Mouse (Mus musculus) liver, adult 2 months (tissue): Measurements from ENCODE around the gene Fgf15. TPM values are rescaled to one million over a fixed set of nuclear protein-coding genes. Genes with fewer than 3 reads are reported as not detected.

Source experiments
- DNase-seq: peaks from one replicate; pipeline ENCODE4 v3.0.0-alpha.2; 2011; ENCODE audit warnings: low read depth, low spot score; ENCODE audit errors: extremely low read depth
- H3K27ac ChIP-seq: fragments of 200-500 bp; replicated peaks from 2 replicates; pipeline ENCODE4 v1.5.1; 2012; ENCODE audit warnings: low read depth, mild to moderate bottlenecking, control low read depth, inconsistent platforms, low read length; ENCODE audit not compliant: insufficient read depth
- H3K27me3 ChIP-seq: fragments of 200-500 bp; 2 replicates; pipeline ENCODE4 v1.6.1; 2012; ENCODE audit warnings: mild to moderate bottlenecking, moderate library complexity, low read length, inconsistent platforms; ENCODE audit not compliant: control insufficient read depth, insufficient read depth
- H3K36me3 ChIP-seq: fragments of 200-500 bp; 2 replicates; pipeline ENCODE4 v1.6.1; 2012; ENCODE audit warnings: low read length, inconsistent platforms; ENCODE audit not compliant: control insufficient read depth, insufficient read depth
- H3K4me1 ChIP-seq: fragments of 200-500 bp; 2 replicates; pipeline ENCODE4 v1.6.1; 2011; ENCODE audit warnings: low read length; ENCODE audit not compliant: control insufficient read depth, insufficient read depth
- H3K4me3 ChIP-seq: fragments of 200-500 bp; 2 replicates; pipeline ENCODE4 v1.5.1; 2011; ENCODE audit warnings: low read depth, mild to moderate bottlenecking, control low read depth, low read length, moderate library complexity; ENCODE audit not compliant: insufficient read depth
- H3K79me2 ChIP-seq: fragments of 200-500 bp; 2 replicates; pipeline ENCODE4 v1.6.1; 2012; ENCODE audit warnings: inconsistent platforms, mild to moderate bottlenecking, low read length, moderate library complexity; ENCODE audit not compliant: control insufficient read depth, insufficient read depth
- H3K9ac ChIP-seq: fragments of 200-500 bp; 2 replicates; pipeline ENCODE4 v1.6.1; 2012; ENCODE audit warnings: low read depth, mild to moderate bottlenecking, control low read depth, inconsistent platforms, low read length
- CTCF ChIP-seq: fragments of 200-500 bp; IDR thresholded peaks from 2 replicates; pipeline ENCODE4 v1.5.1; 2011; ENCODE audit warnings: low read depth, low read length, control low read depth
- POLR2A ChIP-seq: fragments of 200-500 bp; IDR thresholded peaks from 2 replicates; pipeline ENCODE4 v1.6.1; 2011; ENCODE audit warnings: low read length, control low read depth; ENCODE audit not compliant: insufficient read depth; ENCODE audit errors: extremely low read depth
- WGBS: fragments of 180-500 bp; shearing (Covaris S2); methylation state at CpG from one replicate; pipeline ENCODE4 v1.1.7; 2018; 5-methylcytosine and 5-hydroxymethylcytosine counted together
- polyA plus RNA-seq: library from polyadenylated mRNA; depleted of rRNA; stranded (reverse); fragments of >200 nt; gene quantifications from 2 replicates; pipeline ENCODE4 v1.2.3, GENCODE M21; 2012
- total RNA-seq: library from RNA; depleted of rRNA; stranded (reverse); fragments of >200 nt; gene quantifications from 2 replicates; pipeline ENCODE4 v1.2.3, GENCODE M21; 2014

Gene Fgf15
- total and polyA plus RNA-seq, 2 experiments: not detected

DNA sequence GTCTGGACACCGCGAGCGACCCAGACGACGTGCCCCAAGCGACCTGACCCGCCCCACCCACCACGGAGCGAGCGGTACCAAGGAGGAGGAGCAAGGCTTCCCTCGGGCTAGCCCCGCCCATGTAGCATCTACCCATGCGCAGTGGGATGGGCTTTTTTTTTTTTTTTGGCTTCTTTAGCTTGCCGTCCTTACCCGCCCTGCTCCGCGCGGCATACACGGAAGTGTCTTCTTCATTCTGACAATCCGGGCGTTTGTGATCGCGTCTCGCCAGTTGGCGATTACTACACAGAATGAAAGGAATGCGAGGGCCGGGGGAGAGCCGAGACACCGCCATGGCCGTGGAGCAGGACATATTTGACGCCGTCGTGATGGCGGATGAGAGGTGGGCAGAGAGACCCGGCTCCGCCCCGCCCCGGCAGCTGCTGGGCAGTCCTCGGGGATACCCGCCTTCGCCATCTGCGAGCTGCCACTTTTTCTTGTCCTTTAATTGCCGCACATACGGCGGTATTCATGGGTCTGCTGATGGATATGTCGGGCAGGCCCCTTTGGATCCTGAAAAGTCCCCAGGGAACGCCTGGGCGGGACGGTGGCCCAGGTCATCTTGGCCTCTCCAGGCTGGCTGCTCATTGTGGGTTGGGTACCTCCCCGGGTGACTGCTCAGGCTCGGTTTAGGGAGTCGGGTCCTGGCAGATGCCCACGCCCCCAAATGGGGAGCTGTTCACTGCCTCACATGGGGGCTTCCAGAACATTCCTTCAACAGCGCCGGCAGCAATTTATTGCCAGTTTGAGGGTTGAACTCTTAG is 18.8 kb downstream of the Fgf15 start, which contains the start of gene LTO1:
LTO1 (plus strand) TSS at position 153 of the 803 bp plus-strand sequence.
- peak; percentile 83 for DNase-seq
- Histone ChIP-seq H3K4me3 (peak within 1 kb of the TSS; percentile 86), H3K27ac (peak within 1 kb of the TSS; percentile 42), H3K9ac (peak within 1 kb of the TSS; percentile 81), H3K79me2 (peaks cover 7% of the 10 kb centered on the region; the same call in 1 of the 2 replicates), H3K36me3 (0 out of 2 replicates have a peak, but pooled peaks cover 2% of the 10 kb centered on the region), H3K4me1 (peaks cover 7% of the 10 kb centered on the region), H3K27me3 (no peaks in the 10 kb centered on the region)
- WGBS: 2% methylated on average over 55 of the region's 55 CpGs
- TF ChIP-seq CTCF (no peak), POLR2A (0 out of 2 replicates have a peak, but pooled peaks have one; percentile 35)

DNA sequence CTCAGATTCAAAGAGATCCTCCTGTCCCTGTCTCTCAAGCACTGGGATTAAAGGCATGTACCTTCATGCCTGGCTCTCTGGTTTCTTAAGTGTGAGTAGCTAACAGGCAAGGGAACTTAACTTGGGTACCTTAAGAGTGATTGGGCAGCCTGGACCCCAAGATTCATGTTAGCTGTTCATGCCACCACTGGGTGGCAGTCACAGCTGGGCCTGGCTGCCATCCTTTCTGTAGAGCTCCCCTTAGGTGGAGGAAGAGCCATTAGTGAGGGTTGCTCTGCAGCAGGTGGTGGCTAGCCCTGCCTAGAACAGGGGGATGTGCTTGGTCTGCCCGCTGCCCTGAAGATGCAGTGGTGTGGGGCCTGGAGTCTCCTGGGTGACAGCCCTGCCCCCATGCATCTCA is 22.5 kb downstream of the Fgf15 start:
- peaks cover 7% of the 10 kb centered on the region for H3K4me1 ChIP-seq
- H3K27ac ChIP-seq: no peak overlapping the region
- TF ChIP-seq CTCF (peak; percentile 69), POLR2A (no peak)
- no peaks in the 10 kb centered on the region for H3K27me3 ChIP-seq
- 93% methylated on average over 1 of the region's 1 CpGs for WGBS
- DNase-seq: no peak
- no peak overlapping the region for H3K9ac ChIP-seq
- H3K4me3 ChIP-seq: no peak overlapping the region
- peaks cover 7% of the 10 kb centered on the region; the same call in 1 of the 2 replicates for H3K79me2 ChIP-seq
- 0 out of 2 replicates have a peak, but pooled peaks cover 2% of the 10 kb centered on the region for H3K36me3 ChIP-seq

DNA sequence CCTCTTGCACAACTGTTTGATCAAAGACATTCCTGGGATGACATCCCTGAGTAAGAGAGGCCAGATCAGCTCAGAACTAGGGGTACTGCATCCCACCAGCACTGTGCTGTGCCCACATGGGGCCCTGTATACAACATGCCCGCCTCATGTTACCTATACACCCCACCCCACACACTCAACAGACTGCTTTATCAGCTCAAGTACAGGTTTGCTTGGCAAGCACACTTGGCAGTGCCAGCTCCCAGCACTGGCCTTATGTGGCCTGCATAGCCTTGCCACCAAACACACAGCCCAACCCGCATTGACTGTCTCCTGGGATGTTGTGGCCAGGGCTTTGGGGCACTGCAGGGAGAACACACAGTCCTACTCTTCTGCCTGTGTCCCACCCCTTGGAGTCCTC is 31.3 kb downstream of the Fgf15 start:
- Histone ChIP-seq H3K27ac (peak overlapping the region; percentile 86), H3K36me3 (no peaks in the 10 kb centered on the region), H3K4me3 (no peak overlapping the region), H3K4me1 (peaks cover 28% of the 10 kb centered on the region), H3K27me3 (no peaks in the 10 kb centered on the region), H3K9ac (peak overlapping the region; percentile 11; the same call in 1 of the 2 replicates), H3K79me2 (no peaks in the 10 kb centered on the region)
- peak; percentile 82 for DNase-seq
- WGBS: 26% methylated on average over 2 of the region's 2 CpGs
- TF ChIP-seq POLR2A (no peak), CTCF (no peak)

DNA sequence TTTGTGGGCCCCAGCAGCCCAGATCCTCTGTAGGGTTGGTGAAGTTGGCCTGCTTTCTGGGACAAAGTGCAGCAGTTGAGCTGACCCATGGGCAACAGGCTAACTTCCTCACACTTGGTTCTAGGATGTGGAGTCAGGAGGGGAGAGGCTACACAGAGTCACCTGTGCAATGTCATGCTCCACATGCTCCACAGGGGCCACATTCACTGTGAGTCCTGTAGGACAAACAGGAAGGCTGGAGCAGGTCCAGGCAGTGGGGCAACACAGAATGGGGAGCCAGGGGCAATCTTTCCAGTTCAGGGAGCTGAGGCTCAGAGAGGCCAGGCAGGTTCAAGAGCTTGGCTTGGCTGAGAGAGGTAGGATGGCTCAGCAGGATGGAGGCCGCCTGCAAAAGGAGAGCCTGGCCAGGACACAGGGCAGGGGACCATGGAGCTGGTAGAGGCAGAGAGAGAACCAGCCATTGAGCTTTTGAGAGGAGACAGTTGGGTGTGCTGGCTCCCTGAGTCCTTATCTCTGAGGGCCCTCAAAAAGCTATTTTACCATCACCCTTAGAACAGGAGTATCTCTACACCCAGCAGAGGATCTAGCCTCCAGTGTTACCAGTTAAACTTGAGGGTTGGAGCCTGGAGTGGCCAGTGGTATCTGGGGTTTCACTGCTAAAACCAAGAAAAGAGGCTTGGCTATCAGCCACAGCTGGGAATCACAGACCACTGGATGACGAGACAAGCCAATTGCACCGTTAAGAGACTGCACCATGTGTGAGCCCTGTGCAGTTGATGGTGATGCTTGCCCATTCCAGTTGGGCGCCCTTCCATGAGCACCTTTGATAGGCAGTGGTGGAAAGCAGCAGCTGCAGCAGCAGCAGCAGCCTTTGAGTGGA is 31.9 kb downstream of the Fgf15 start:
- peak; percentile 90 for DNase-seq
- TF ChIP-seq POLR2A (no peak), CTCF (no peak)
- H3K27me3 ChIP-seq: no peaks in the 10 kb centered on the region
- 39% methylated on average over 4 of the region's 4 CpGs for WGBS
- H3K79me2 ChIP-seq: no peaks in the 10 kb centered on the region
- H3K4me3 ChIP-seq: no peak overlapping the region
- peak overlapping the region; percentile 86 for H3K27ac ChIP-seq
- H3K36me3 ChIP-seq: no peaks in the 10 kb centered on the region
- H3K9ac ChIP-seq: no peak overlapping the region; the same call in 1 of the 2 replicates
- H3K4me1 ChIP-seq: peaks cover 32% of the 10 kb centered on the region

DNA sequence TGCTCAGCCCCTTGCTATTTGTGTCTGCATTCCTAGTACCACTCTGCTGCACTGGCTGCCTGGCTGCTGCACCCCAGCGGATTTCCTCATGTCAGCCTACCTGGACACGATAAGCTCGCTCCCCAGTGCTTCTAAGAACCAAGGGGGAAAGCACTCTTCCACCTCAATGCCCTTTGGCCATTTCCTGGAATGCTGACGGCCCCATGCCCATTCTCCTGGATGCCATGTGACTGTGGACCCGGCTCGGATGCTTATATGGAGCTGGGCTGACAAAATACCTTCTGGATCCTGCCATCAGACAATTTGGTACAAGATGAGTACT is 32.5 kb downstream of the Fgf15 start:
- TF ChIP-seq POLR2A: no peak
- TF ChIP-seq CTCF: no peak
- peak; percentile 70 for DNase-seq
- H3K27ac ChIP-seq: peak overlapping the region; percentile 86
- no peaks in the 10 kb centered on the region for H3K36me3 ChIP-seq
- H3K79me2 ChIP-seq: no peaks in the 10 kb centered on the region
- H3K27me3 ChIP-seq: no peaks in the 10 kb centered on the region
- no peak overlapping the region for H3K9ac ChIP-seq
- peaks cover 36% of the 10 kb centered on the region for H3K4me1 ChIP-seq
- WGBS: 24% methylated on average over 6 of the region's 6 CpGs
- H3K4me3 ChIP-seq: no peak overlapping the region
